Comparison of ENCODE assay signal across 13 mouse cellular contexts in the genomic region with DNA sequence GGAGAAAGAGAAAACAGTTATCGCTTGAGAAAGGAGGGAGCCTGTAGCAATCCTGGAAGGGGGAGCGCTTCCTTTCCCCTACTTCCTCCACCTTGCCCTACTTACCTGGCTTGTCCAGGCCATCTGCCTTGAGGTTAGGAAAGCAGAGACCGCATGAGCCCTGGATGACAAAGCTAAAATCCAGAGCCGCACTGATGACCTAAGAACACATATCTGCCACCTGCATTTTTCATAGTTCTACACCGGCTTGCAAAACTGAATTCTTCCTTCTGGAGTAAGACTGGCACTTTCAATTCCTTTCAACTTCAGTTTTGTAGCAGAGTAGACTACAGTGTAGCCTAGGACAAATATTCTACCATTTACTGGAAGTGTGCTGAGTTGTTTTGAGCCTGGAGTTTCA. TPM values are rescaled to one million over a fixed set of nuclear protein-coding genes. Genes with fewer than 3 reads are reported as not detected.
DNase-seq lines count a peak whose midpoint lies in the region; ATAC-seq and TF ChIP-seq lines count a peak whose summit lies in the region.
"Had no signal": no experiment of that assay in that cellular context is flagged by ENCODE, and none has a peak within 500 bp of the region (broad histone marks: within the 10 kb centered on the region; RNA-seq: fewer than 3 reads in every experiment).

No protein-coding gene starts in this region.

- H3K4me3 ChIP-seq in heart, embryonic 13.5 days: peak overlapping the region; percentile 72
- no peak overlapping the region for H3K4me3 ChIP-seq in midbrain, embryonic 11.5 days (ENCODE audit: low read depth, low read length)
- no peak overlapping the region for H3K4me3 ChIP-seq in midbrain, postnatal 0 days (ENCODE audit: low read depth, low read length)
- no peak overlapping the region for H3K4me3 ChIP-seq in intestine, embryonic 16.5 days (ENCODE audit: low read length)
- no peak overlapping the region for H3K4me3 ChIP-seq in stomach, embryonic 14.5 days (ENCODE audit: low read depth, low read length)

- H3K27me3 ChIP-seq in heart, embryonic 13.5 days (replicated peaks): no peaks in the 10 kb centered on the region
- H3K27me3 ChIP-seq in midbrain, embryonic 11.5 days (ENCODE audit: control insufficient read depth, insufficient read depth, low read length): no peaks in the 10 kb centered on the region
- H3K27me3 ChIP-seq in midbrain, postnatal 0 days (ENCODE audit: insufficient read depth, low read length): no peaks in the 10 kb centered on the region
- H3K27me3 ChIP-seq in intestine, embryonic 16.5 days (replicated peaks; ENCODE audit: control insufficient read depth, insufficient read depth, low read length): no peaks in the 10 kb centered on the region
- no peaks in the 10 kb centered on the region for H3K27me3 ChIP-seq in stomach, embryonic 14.5 days (ENCODE audit: control insufficient read depth, insufficient read depth, low read length)

- 77% methylated on average over 5 of the region's 5 CpGs for WGBS in heart, embryonic 13.5 days
- WGBS in midbrain, embryonic 11.5 days: 84% methylated on average over 5 of the region's 5 CpGs
- 88% methylated on average over 5 of the region's 5 CpGs for WGBS in midbrain, postnatal 0 days
- WGBS in intestine, embryonic 16.5 days: 80% methylated on average over 5 of the region's 5 CpGs
- 84% methylated on average over 5 of the region's 5 CpGs for WGBS in stomach, embryonic 14.5 days

- H3K9ac ChIP-seq in heart, embryonic 13.5 days: peak overlapping the region; percentile 88; the same call in 1 of the 2 replicates
- H3K9ac ChIP-seq in midbrain, embryonic 11.5 days (ENCODE audit: low read length): no peak overlapping the region
- no peak overlapping the region for H3K9ac ChIP-seq in midbrain, postnatal 0 days (replicated peaks; ENCODE audit: low read length, poor library complexity, severe bottlenecking)
- H3K9ac ChIP-seq in intestine, embryonic 16.5 days (ENCODE audit: low read depth, low read length): no peak overlapping the region
- no peak overlapping the region for H3K9ac ChIP-seq in stomach, embryonic 14.5 days (replicated peaks; ENCODE audit: low read depth, low read length)

- no peak for TF ChIP-seq CTCF in midbrain, postnatal 0 days (IDR thresholded peaks at IDR 0.05)

- H3K36me3 ChIP-seq in heart, embryonic 13.5 days: peaks cover 18% of the 10 kb centered on the region
- H3K36me3 ChIP-seq in midbrain, embryonic 11.5 days (ENCODE audit: control insufficient read depth, insufficient read depth, low read length): peaks cover 1% of the 10 kb centered on the region
- H3K36me3 ChIP-seq in midbrain, postnatal 0 days (ENCODE audit: insufficient read depth, low read length): no peaks in the 10 kb centered on the region
- 0 out of 2 replicates have a peak, but pooled peaks cover 4% of the 10 kb centered on the region for H3K36me3 ChIP-seq in intestine, embryonic 16.5 days (ENCODE audit: control insufficient read depth, insufficient read depth, low read length)
- peaks cover 14% of the 10 kb centered on the region for H3K36me3 ChIP-seq in stomach, embryonic 14.5 days (ENCODE audit: control insufficient read depth, insufficient read depth, low read length)

- H3K9me3 ChIP-seq in heart, embryonic 13.5 days: no peaks in the 10 kb centered on the region
- H3K9me3 ChIP-seq in midbrain, embryonic 11.5 days (ENCODE audit: control insufficient read depth, low read length): no peaks in the 10 kb centered on the region
- H3K9me3 ChIP-seq in midbrain, postnatal 0 days (ENCODE audit: low read length): no peaks in the 10 kb centered on the region
- H3K9me3 ChIP-seq in intestine, embryonic 16.5 days (ENCODE audit: control insufficient read depth, low read length): no peaks in the 10 kb centered on the region
- no peaks in the 10 kb centered on the region for H3K9me3 ChIP-seq in stomach, embryonic 14.5 days (ENCODE audit: control insufficient read depth, low read depth, low read length)

- no peak for ATAC-seq in heart, embryonic 13.5 days (ENCODE audit: extremely low read depth, insufficient number of reproducible peaks, low FRiP score, low TSS enrichment)
- ATAC-seq in midbrain, embryonic 11.5 days (ENCODE audit: low FRiP score): no peak
- ATAC-seq in midbrain, postnatal 0 days (ENCODE audit: low FRiP score): no peak
- no peak for ATAC-seq in intestine, embryonic 16.5 days
- ATAC-seq in stomach, embryonic 14.5 days (ENCODE audit: insufficient number of reproducible peaks, insufficient read depth, low FRiP score, low read depth): no peak
- no peak for ATAC-seq in erythroblast, adult 5-6 weeks (replicated peaks; ENCODE audit: low FRiP score, poor library complexity, severe bottlenecking)

- H3K4me1 ChIP-seq in heart, embryonic 13.5 days: peaks cover 41% of the 10 kb centered on the region
- H3K4me1 ChIP-seq in midbrain, embryonic 11.5 days (ENCODE audit: control insufficient read depth, insufficient read depth, low read length): peaks cover 14% of the 10 kb centered on the region
- peaks cover 7% of the 10 kb centered on the region for H3K4me1 ChIP-seq in midbrain, postnatal 0 days (ENCODE audit: insufficient read depth, low read length)
- peaks cover 29% of the 10 kb centered on the region for H3K4me1 ChIP-seq in intestine, embryonic 16.5 days (ENCODE audit: control insufficient read depth, insufficient read depth, low read length)
- peaks cover 15% of the 10 kb centered on the region for H3K4me1 ChIP-seq in stomach, embryonic 14.5 days (ENCODE audit: control insufficient read depth, insufficient read depth, low read length)

- no peak for DNase-seq in heart, adult 8-10 months (ENCODE audit: low spot score)
- DNase-seq in midbrain, embryonic 11.5 days (ENCODE audit: low spot score, missing footprints): peak; percentile 81
- no peak for DNase-seq in midbrain, postnatal 0 days (ENCODE audit: low spot score)
- DNase-seq in spleen, adult 18-20 months: no peak
- DNase-seq: layer of hippocampus, postnatal 36 days; lung, postnatal 10 days; thymus, postnatal 14 days had no signal

- no peak overlapping the region for H3K27ac ChIP-seq in heart, embryonic 13.5 days (replicated peaks)
- H3K27ac ChIP-seq in midbrain, embryonic 11.5 days (ENCODE audit: low read depth, low read length): no peak overlapping the region
- H3K27ac ChIP-seq in midbrain, postnatal 0 days (ENCODE audit: low read depth, low read length): no peak overlapping the region
- peak overlapping the region; percentile 98 for H3K27ac ChIP-seq in intestine, embryonic 16.5 days (ENCODE audit: low read length)
- no peak overlapping the region for H3K27ac ChIP-seq in stomach, embryonic 14.5 days (ENCODE audit: low read length)

- peak overlapping the region; percentile 96 for H3K4me2 ChIP-seq in heart, embryonic 13.5 days
- H3K4me2 ChIP-seq in midbrain, embryonic 11.5 days: no peak overlapping the region
- no peak overlapping the region for H3K4me2 ChIP-seq in midbrain, postnatal 0 days (ENCODE audit: low read depth, low read length, poor library complexity, severe bottlenecking)
- peak overlapping the region; percentile 12; the same call in 1 of the 2 replicates for H3K4me2 ChIP-seq in intestine, embryonic 16.5 days (ENCODE audit: low read depth, low read length)
- H3K4me2 ChIP-seq in stomach, embryonic 14.5 days (replicated peaks; ENCODE audit: low read depth, low read length): peak overlapping the region; percentile 83; the same call in 1 of the 2 replicates

RNA-seq across cellular contexts. Expression of a gene that starts 0.9 kb away (rescaled TPM):
- polyA plus RNA-seq in heart, embryonic 13.5 days (2015; fragmentation: Nextera tagmentation; extraction: Ambion mirVana): 80.3 and 83.4 TPM in 2 replicates
- total RNA-seq in heart, adult 8-10 months (2022): 10 to 100 TPM; 17.7 to 20.3 (median 19.3) TPM
- 136 and 138 TPM in 2 replicates for polyA plus RNA-seq in midbrain, embryonic 11.5 days (2014; fragmentation: Nextera tagmentation; extraction: Ambion mirVana)
- total RNA-seq in midbrain, postnatal 0 days (2014; rRNA removed): 74.5 and 76.2 TPM in 2 replicates
- 64.2 and 65.0 TPM in 2 replicates for polyA plus RNA-seq in midbrain, postnatal 0 days (2015; fragmentation: Nextera tagmentation; extraction: Ambion mirVana)
- polyA plus RNA-seq in intestine, embryonic 16.5 days (2015; fragmentation: Nextera tagmentation; extraction: Ambion mirVana): 119 and 122 TPM in 2 replicates
- polyA plus RNA-seq in stomach, embryonic 14.5 days (2014; fragmentation: Nextera tagmentation; extraction: Ambion mirVana): 123 and 128 TPM in 2 replicates
- 11.9 and 18.4 TPM in 2 replicates for total RNA-seq in erythroblast, adult 5-6 weeks (2015; ENCODE audit: low replicate concordance)
- 37.4 and 42.5 TPM in 2 replicates for total RNA-seq in erythroblast, adult 5-6 weeks (2017; ENCODE audit: low replicate concordance)

RNA-seq across cellular contexts. Expression of a gene that starts 32.7 kb away (rescaled TPM):
- polyA plus RNA-seq in heart, embryonic 13.5 days (2015; fragmentation: Nextera tagmentation; extraction: Ambion mirVana): not detected in 2 replicates
- not detected for total RNA-seq in heart, adult 8-10 months (2022)
- not detected in 2 replicates for polyA plus RNA-seq in midbrain, embryonic 11.5 days (2014; fragmentation: Nextera tagmentation; extraction: Ambion mirVana)
- not detected in 2 replicates for total RNA-seq in midbrain, postnatal 0 days (2014; rRNA removed)
- polyA plus RNA-seq in midbrain, postnatal 0 days (2015; fragmentation: Nextera tagmentation; extraction: Ambion mirVana): not detected in 2 replicates
- polyA plus RNA-seq in intestine, embryonic 16.5 days (2015; fragmentation: Nextera tagmentation; extraction: Ambion mirVana): not detected in 2 replicates
- not detected in 2 replicates for polyA plus RNA-seq in stomach, embryonic 14.5 days (2014; fragmentation: Nextera tagmentation; extraction: Ambion mirVana)
- not detected in 2 replicates for total RNA-seq in erythroblast, adult 5-6 weeks (2015; ENCODE audit: low replicate concordance)
- total RNA-seq in erythroblast, adult 5-6 weeks (2017; ENCODE audit: low replicate concordance): not detected in 2 replicates
- total RNA-seq: gastrocnemius, adult 18-20 months; layer of hippocampus, postnatal 36 days had no signal
- polyA plus RNA-seq: embryonic facial prominence, embryonic 11.5 days had no signal

RNA-seq across cellular contexts. Expression of a gene that starts 48.9 kb away (rescaled TPM):
- not detected in 2 replicates for polyA plus RNA-seq in heart, embryonic 13.5 days (2015; fragmentation: Nextera tagmentation; extraction: Ambion mirVana)
- total RNA-seq in heart, adult 8-10 months (2022): not detected
- not detected in 2 replicates for polyA plus RNA-seq in midbrain, embryonic 11.5 days (2014; fragmentation: Nextera tagmentation; extraction: Ambion mirVana)
- not detected in 2 replicates for total RNA-seq in midbrain, postnatal 0 days (2014; rRNA removed)
- polyA plus RNA-seq in midbrain, postnatal 0 days (2015; fragmentation: Nextera tagmentation; extraction: Ambion mirVana): not detected in 2 replicates
- polyA plus RNA-seq in intestine, embryonic 16.5 days (2015; fragmentation: Nextera tagmentation; extraction: Ambion mirVana): not detected in 2 replicates
- not detected in 2 replicates for polyA plus RNA-seq in stomach, embryonic 14.5 days (2014; fragmentation: Nextera tagmentation; extraction: Ambion mirVana)
- not detected in 2 replicates for total RNA-seq in erythroblast, adult 5-6 weeks (2015; ENCODE audit: low replicate concordance)
- total RNA-seq in erythroblast, adult 5-6 weeks (2017; ENCODE audit: low replicate concordance): not detected in 2 replicates
- total RNA-seq: gastrocnemius, adult 18-20 months; layer of hippocampus, postnatal 36 days had no signal
- polyA plus RNA-seq: embryonic facial prominence, embryonic 11.5 days had no signal

Comparison
In these comparisons a context has a peak if more than half of its experiments do, and no peak if none do; other contexts are left out.
1. H3K4me2 ChIP-seq: peak in heart, embryonic 13.5 days (single experiment), intestine, embryonic 16.5 days (single experiment) and stomach, embryonic 14.5 days (single experiment); none in midbrain, embryonic 11.5 days (single experiment) and midbrain, postnatal 0 days (single experiment).